Mouse (Mus musculus): Measurements from ENCODE around the gene 4921517D22Rik.

- no peak for TF ChIP-seq POLR2A (IDR thresholded peaks at IDR 0.05; ENCODE audit: low read depth, low read length)
- no peak for TF ChIP-seq CTCF (IDR thresholded peaks at IDR 0.05; ENCODE audit: extremely low read depth, insufficient read length, insufficient replicate concordance, low read depth, low read length)
These were observed 40.0 kb upstream of the 4921517D22Rik start for GRCm38 (mm10) chr13:59733936-59734335.
